Mouse (Mus musculus) liver, postnatal 0 days (tissue): ENCODE measurements at regions not wholly inside any gene's neighbourhood (a gene's known extent, or its start where the extent isn't known, plus 50 kb on each side); places are given as distances from the start of the nearest gene placed in this dataset.

Experiments
- CTCF ChIP-seq: sonication (generic); IDR thresholded peaks from 2 replicates; pipeline ENCODE4 v1.5.1; 2016; ENCODE audit warnings: antibody characterized with exemption, low read depth
- EP300 ChIP-seq: IDR thresholded peaks from 2 replicates; pipeline ENCODE4 v1.6.1; 2016; ENCODE audit warnings: antibody characterized with exemption, low read depth, mild to moderate bottlenecking

DNA sequence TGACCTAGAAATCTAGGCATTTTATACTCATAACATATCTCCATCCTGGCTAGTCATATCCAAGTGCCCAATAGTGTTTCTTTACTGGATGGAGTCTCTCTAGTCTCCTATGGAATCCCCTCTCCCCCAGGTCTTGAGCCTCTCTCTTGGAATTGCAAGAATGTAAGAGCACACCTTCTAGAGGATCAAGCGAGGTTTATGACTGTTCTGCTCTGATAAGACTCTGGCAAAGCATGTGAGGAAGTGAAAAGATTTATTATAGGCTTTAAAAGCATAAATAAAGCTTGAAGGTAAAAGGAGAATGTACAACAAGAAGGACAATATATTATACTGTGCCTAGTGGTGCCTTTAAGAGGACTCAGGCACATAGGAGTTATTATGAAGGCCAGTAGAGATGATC lies 62.8 kb upstream of the Thsd7a start:
- no peak for TF ChIP-seq CTCF
- no peak for TF ChIP-seq EP300
